Mouse (Mus musculus) MEL (cell line): ENCODE measurements around the gene Akap17b.

Source experiments
- CHD2 ChIP-seq: IDR thresholded peaks from 2 replicates; pipeline ENCODE4 v1.6.1; 2011; ENCODE audit warnings: low read length, improper control_type of control experiment
- CTCF ChIP-seq, 3 experiments: IDR thresholded peaks in 2 of 3; conservative IDR thresholded peaks in 1 of 3; 2 replicates each; pipeline ENCODE4 v1.5.1; 2011 to 2012; ENCODE audit warnings: low read length in 3 of 3, low read depth in 2 of 3, mild to moderate bottlenecking in 2 of 3, improper control_type of control experiment in 1 of 3, inconsistent platforms in 1 of 3, mixed read lengths in 1 of 3, moderate library complexity in 1 of 3; ENCODE audit not compliant: control insufficient read depth in 1 of 3, insufficient read depth in 1 of 3, poor library complexity in 1 of 3, severe bottlenecking in 1 of 3
- ETS1 ChIP-seq: IDR thresholded peaks from 2 replicates; pipeline ENCODE4 v1.6.1; 2012; ENCODE audit warnings: low read depth, mild to moderate bottlenecking, inconsistent platforms, low read length, improper control_type of control experiment, moderate library complexity
- GABPA ChIP-seq: IDR thresholded peaks from 2 replicates; pipeline ENCODE4 v1.6.1; 2012; ENCODE audit warnings: low read depth, mild to moderate bottlenecking, inconsistent platforms, low read length, improper control_type of control experiment, moderate library complexity
- HCFC1 ChIP-seq: IDR thresholded peaks from 2 replicates; pipeline ENCODE4 v1.6.1; 2012; ENCODE audit warnings: low read depth, mild to moderate bottlenecking, inconsistent platforms, low read length, improper control_type of control experiment, moderate library complexity
- MAX ChIP-seq: IDR thresholded peaks from 2 replicates; pipeline ENCODE4 v1.6.1; 2011; ENCODE audit warnings: low read length, improper control_type of control experiment
- NELFE ChIP-seq: IDR thresholded peaks from 2 replicates; pipeline ENCODE4 v1.6.1; 2011; ENCODE audit warnings: low read depth, low read length, improper control_type of control experiment
- NRF1 ChIP-seq: IDR thresholded peaks from 2 replicates; pipeline ENCODE4 v1.6.1; 2014; ENCODE audit warnings: low read depth, mild to moderate bottlenecking, inconsistent platforms, low read length, improper control_type of control experiment, moderate library complexity; ENCODE audit not compliant: poor library complexity, insufficient read depth, severe bottlenecking
- POLR2A ChIP-seq, 2 experiments: IDR thresholded peaks; 2 replicates each; pipeline ENCODE4 v1.6.1; 2011 to 2012; ENCODE audit warnings: low read length in 2 of 2, mild to moderate bottlenecking in 2 of 2, control low read depth in 1 of 2, improper control_type of control experiment in 1 of 2, low read depth in 1 of 2, moderate library complexity in 1 of 2; ENCODE audit not compliant: control insufficient read depth in 1 of 2, insufficient read depth in 1 of 2, poor library complexity in 1 of 2
- RCOR1 ChIP-seq: IDR thresholded peaks from 2 replicates; pipeline ENCODE4 v1.6.1; 2012; ENCODE audit warnings: low read depth, mild to moderate bottlenecking, inconsistent platforms, low read length, improper control_type of control experiment
- SIN3A ChIP-seq: IDR thresholded peaks from 2 replicates; pipeline ENCODE4 v1.6.1; 2012; ENCODE audit warnings: low read length, improper control_type of control experiment, inconsistent platforms
- TBP ChIP-seq: IDR thresholded peaks from 2 replicates; pipeline ENCODE4 v1.8.0; 2011; ENCODE audit warnings: low read depth, low read length, improper control_type of control experiment
- TCF12 ChIP-seq: IDR thresholded peaks from 2 replicates; pipeline ENCODE4 v1.6.1; 2014; ENCODE audit warnings: low read depth, mild to moderate bottlenecking, inconsistent platforms, low read length, improper control_type of control experiment, moderate library complexity
- ZC3H11A ChIP-seq: IDR thresholded peaks from 2 replicates; pipeline ENCODE4 v1.6.1; 2012; ENCODE audit warnings: low read depth, mild to moderate bottlenecking, inconsistent platforms, low read length, improper control_type of control experiment

- TF ChIP-seq GABPA (no peak), CTCF (IDR thresholded peaks at IDR 0.05 in 2 of 3, conservative IDR thresholded peaks at IDR 0.05 in 1 of 3; ENCODE audit: control insufficient read depth in 1 of 3, insufficient read depth in 1 of 3, low read depth in 2 of 3, low read length in 3 of 3, poor library complexity in 1 of 3, severe bottlenecking in 1 of 3) (no peak), ZC3H11A (no peak), ETS1 (no peak), TCF12 (no peak), POLR2A (IDR thresholded peaks at IDR 0.05; ENCODE audit: control insufficient read depth in 1 of 2, insufficient read depth in 1 of 2, low read depth in 1 of 2, low read length in 2 of 2, poor library complexity in 1 of 2) (no peak), NRF1 (no peak), CHD2 (no peak), NELFE (no peak), RCOR1 (no peak), MAX (no peak), SIN3A (no peak), HCFC1 (no peak), TBP (no peak)
Measured at GRCm38 (mm10) chrX:36586629-36587303, 58.4 kb downstream of the Akap17b start.
